Mouse (Mus musculus): ENCODE measurements around the gene Aftph.

DNA sequence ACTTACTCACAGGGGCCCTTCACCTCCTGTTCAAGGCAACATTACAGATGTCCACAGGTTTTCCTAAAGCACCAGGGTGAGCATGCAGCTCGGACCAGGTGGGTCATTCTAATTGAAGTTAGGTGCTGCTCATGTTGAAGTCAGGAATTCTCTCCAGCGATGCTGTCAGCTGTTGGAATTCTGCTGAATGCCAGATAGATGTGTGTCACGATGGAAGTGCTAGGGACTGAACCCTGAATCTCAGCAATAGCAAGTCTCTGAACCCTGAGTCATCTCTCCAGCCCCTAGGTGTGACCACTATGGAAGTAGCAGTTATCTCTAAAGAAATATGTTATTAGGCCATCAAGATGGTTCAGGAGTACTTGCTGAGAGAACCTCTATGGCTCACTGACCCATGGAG is 95.9 kb downstream of the Aftph start:
- TF ChIP-seq CTCF (conservative IDR thresholded peaks at IDR 0.05; ENCODE audit: low read length) (no peak), NANOG (IDR thresholded peaks at IDR 0.05; ENCODE audit: borderline replicate concordance, low read length) (no peak), POU5F1 (IDR thresholded peaks at IDR 0.05; ENCODE audit: borderline replicate concordance, low read length) (no peak)
